Mouse (Mus musculus) limb, embryonic 13.5 days (tissue): ENCODE data around the gene Cpne1. TPM values are rescaled to one million over a fixed set of nuclear protein-coding genes. Genes with fewer than 3 reads are reported as not detected.

Source experiments
- ATAC-seq: fragments of 200-750 bp; cut with Nextera tagmentation; 2 replicates; pipeline ENCODE4 v1.8.0; 2017; ENCODE audit warnings: low read depth, moderate number of reproducible peaks, moderate TSS enrichment; ENCODE audit not compliant: low FRiP score
- H3K27ac ChIP-seq: fragments of 300-500 bp; sonication (generic); 2 replicates; pipeline ENCODE4 v1.5.1; 2015; ENCODE audit warnings: inconsistent platforms, mild to moderate bottlenecking, moderate library complexity
- H3K27me3 ChIP-seq: fragments of 300-500 bp; sonication (generic); 2 replicates; pipeline ENCODE4 v1.6.1; 2015; ENCODE audit warnings: mild to moderate bottlenecking, inconsistent platforms
- H3K36me3 ChIP-seq: fragments of 300-500 bp; sonication (generic); 2 replicates; pipeline ENCODE4 v1.6.1; 2015; ENCODE audit warnings: inconsistent platforms, mild to moderate bottlenecking, moderate library complexity
- H3K4me1 ChIP-seq: fragments of 300-500 bp; sonication (generic); 2 replicates; pipeline ENCODE4 v1.6.1; 2015; ENCODE audit warnings: inconsistent platforms
- H3K4me2 ChIP-seq: fragments of 300-500 bp; sonication (generic); replicated peaks from 2 replicates; pipeline ENCODE4 v1.6.1; 2015; ENCODE audit warnings: inconsistent platforms, mild to moderate bottlenecking, moderate library complexity
- H3K4me3 ChIP-seq: fragments of 300-500 bp; sonication (generic); 2 replicates; pipeline ENCODE4 v1.5.1; 2015; ENCODE audit warnings: moderate library complexity, mild to moderate bottlenecking, inconsistent platforms
- H3K9ac ChIP-seq: fragments of 300-500 bp; sonication (generic); 2 replicates; pipeline ENCODE4 v1.6.1; 2015; ENCODE audit warnings: mild to moderate bottlenecking, inconsistent platforms
- H3K9me3 ChIP-seq: fragments of 300-500 bp; sonication (generic); 2 replicates; pipeline ENCODE4 v1.6.1; 2016; ENCODE audit warnings: inconsistent platforms
- WGBS: fragments of 180-500 bp; shearing (Covaris S2); methylation state at CpG from one replicate; pipeline ENCODE4 v1.1.7; 2015; 5-methylcytosine and 5-hydroxymethylcytosine counted together
- polyA plus RNA-seq: library from polyadenylated mRNA; unstranded; fragments of >200 nt; fragmentation: Nextera tagmentation; extraction: Ambion mirVana; gene quantifications from 2 replicates; pipeline ENCODE4 v1.2.1, GENCODE M21; 2015

Gene Cpne1
- polyA plus RNA-seq, result 62.5 and 64.4 TPM in 2 replicates

DNA sequence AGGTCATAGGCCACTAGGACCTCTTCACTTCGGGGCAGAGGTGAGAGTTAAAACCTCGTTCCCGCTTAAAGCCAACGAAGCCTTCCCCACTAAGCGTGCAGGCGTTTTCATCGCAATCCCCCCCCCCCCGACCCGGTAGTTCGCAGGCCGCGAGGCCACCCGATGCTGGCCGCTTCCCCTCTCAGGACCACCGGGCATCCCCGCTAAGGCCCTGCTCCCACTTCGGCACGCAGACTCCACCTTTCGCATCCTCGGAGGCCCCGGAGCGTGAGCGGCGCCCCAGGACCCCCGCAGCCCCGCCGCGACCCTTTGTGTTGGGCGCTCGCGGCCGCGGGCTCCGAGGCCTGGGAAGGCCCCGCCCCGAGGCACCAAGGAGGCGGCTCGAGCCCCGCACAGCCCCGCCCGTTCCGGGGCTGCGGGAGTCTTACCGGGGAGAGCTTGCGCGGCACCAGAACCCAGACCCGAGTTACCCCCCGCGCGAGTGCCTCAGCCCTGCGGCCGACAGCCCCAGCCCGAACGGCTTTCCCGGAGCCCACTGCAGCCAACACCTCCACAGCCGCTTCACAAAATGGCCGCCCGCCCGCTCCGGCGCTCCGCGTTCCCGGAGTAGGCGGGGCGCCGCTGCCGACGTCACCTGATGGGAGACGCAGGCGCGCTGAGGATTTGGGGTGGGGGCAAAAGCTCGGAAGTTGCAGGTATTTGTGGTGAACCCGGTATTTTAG lies at the start of gene Cpne1, which contains the start of gene Rbm12:
TSS of gene Cpne1 (minus strand) at position 608 of the 722 bp plus-strand sequence.
TSS of gene Rbm12 (minus strand) at position 621 of the 722 bp plus-strand sequence.
- H3K9ac ChIP-seq, result peak within 1 kb of the TSS; percentile 97
- H3K27me3 ChIP-seq, result no peaks in the 10 kb centered on the region
- peak within 1 kb of the TSS; percentile 69 for H3K4me2 ChIP-seq
- peak within 1 kb of the TSS; percentile 95 for H3K4me3 ChIP-seq
- peak; percentile 93 for ATAC-seq
- peaks cover 11% of the 10 kb centered on the region for H3K4me1 ChIP-seq
- under 1% methylated on average over 74 of the region's 74 CpGs for WGBS
- peaks cover 3% of the 10 kb centered on the region; the same call in 1 of the 2 replicates for H3K36me3 ChIP-seq
- H3K9me3 ChIP-seq, result no peaks in the 10 kb centered on the region
- H3K27ac ChIP-seq, result peak within 1 kb of the TSS; percentile 92

DNA sequence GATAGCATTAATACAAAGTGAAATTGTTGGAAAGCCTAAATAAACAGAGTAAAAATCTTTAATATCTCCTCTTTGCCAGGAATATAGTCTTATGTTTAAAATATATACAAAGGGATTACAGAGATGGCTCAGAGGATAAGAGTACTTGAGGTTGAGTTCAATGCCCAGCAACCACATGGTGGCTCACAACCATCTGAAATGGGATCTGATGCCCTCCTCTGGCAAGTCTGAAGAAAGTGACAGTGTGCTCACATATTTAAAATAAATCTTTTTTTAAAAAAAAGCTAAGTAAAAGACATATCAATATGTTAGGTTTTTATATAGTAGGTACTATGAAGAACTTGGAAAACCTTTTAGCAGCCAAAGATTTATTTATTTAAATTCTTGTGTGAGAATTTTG lies 39.8 kb upstream of the Cpne1 start:
- peaks cover 70% of the 10 kb centered on the region for H3K36me3 ChIP-seq
- H3K4me2 ChIP-seq, result no peak overlapping the region
- H3K9ac ChIP-seq, result no peak overlapping the region
- no peak overlapping the region for H3K27ac ChIP-seq
- H3K4me1 ChIP-seq, result 0 out of 2 replicates have a peak, but pooled peaks cover 4% of the 10 kb centered on the region
- ATAC-seq, result no peak
- H3K27me3 ChIP-seq, result no peaks in the 10 kb centered on the region
- no peak overlapping the region for H3K4me3 ChIP-seq
- H3K9me3 ChIP-seq, result no peaks in the 10 kb centered on the region

DNA sequence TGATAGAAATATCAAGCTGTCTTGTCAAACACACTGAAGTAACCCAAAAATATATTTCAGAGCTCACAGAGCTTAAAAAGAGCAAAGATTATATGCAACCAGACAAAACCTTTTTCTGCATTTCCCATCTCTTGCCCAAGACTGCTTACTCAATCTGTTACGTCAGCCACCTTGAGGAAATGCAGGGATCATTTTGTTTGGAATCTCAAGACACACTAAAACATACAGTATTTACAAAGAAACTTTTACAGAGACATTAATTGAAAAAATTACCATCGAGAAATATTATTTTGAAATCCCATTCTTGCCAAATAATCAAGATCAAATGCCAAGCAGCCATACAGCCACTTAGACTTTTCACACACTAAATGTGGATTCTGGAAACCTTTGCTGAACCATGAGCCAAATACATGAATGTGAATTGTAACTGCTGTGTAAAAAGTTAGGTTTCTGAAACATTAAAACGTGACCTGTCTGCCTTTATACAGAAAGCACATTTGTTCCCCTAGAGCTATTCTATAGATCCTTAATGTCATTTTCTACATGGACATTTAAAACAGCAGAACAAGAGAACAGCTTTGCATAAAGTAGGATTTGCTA lies 35.7 kb upstream of the Cpne1 start:
- no peak overlapping the region for H3K4me3 ChIP-seq
- no peak overlapping the region for H3K4me2 ChIP-seq
- no peak overlapping the region for H3K27ac ChIP-seq
- H3K9me3 ChIP-seq, result no peaks in the 10 kb centered on the region
- peaks cover 17% of the 10 kb centered on the region for H3K4me1 ChIP-seq
- peaks cover 45% of the 10 kb centered on the region for H3K36me3 ChIP-seq
- no peaks in the 10 kb centered on the region for H3K27me3 ChIP-seq
- no peak for ATAC-seq
- WGBS, result 93% methylated on average over 3 of the region's 3 CpGs
- H3K9ac ChIP-seq, result no peak overlapping the region

DNA sequence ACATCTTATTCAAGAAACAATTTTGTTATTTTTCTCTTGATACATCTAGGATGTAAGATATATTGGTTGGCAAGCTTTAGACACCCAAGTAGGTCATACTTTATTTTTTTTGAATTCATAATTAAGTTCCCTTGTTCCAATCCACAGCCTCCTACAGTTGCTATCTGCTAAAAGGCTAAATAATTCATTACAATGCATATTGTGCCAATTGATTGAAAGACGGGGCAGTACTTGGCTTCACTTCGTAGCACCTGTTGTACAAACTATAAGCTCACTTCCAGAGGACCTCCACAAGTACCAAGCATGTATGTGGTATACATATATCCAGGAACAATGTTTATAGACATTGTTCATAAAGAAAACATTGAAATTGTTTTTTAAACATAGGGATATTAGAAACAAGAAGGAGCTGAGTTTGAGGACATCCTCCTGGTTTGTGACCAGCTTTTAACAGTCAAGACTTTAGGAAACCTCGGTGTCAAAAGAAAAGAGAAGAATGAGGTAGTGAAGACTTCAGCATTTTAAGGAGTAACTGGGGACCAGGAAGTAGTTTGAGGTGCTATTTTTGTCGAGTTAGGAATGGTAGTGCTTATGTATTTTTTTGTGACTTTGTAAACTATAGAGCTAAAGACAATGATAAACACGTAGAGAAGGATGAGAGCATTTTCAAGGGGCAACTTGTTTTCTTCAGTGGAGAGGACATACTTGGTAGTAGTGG lies 34.7 kb upstream of the Cpne1 start:
- Histone ChIP-seq H3K9ac (no peak overlapping the region), H3K9me3 (no peaks in the 10 kb centered on the region), H3K36me3 (peaks cover 47% of the 10 kb centered on the region), H3K4me2 (no peak overlapping the region), H3K27me3 (no peaks in the 10 kb centered on the region), H3K27ac (no peak overlapping the region), H3K4me3 (no peak overlapping the region), H3K4me1 (peaks cover 17% of the 10 kb centered on the region)
- 76% methylated on average over 5 of the region's 5 CpGs for WGBS
- no peak for ATAC-seq

DNA sequence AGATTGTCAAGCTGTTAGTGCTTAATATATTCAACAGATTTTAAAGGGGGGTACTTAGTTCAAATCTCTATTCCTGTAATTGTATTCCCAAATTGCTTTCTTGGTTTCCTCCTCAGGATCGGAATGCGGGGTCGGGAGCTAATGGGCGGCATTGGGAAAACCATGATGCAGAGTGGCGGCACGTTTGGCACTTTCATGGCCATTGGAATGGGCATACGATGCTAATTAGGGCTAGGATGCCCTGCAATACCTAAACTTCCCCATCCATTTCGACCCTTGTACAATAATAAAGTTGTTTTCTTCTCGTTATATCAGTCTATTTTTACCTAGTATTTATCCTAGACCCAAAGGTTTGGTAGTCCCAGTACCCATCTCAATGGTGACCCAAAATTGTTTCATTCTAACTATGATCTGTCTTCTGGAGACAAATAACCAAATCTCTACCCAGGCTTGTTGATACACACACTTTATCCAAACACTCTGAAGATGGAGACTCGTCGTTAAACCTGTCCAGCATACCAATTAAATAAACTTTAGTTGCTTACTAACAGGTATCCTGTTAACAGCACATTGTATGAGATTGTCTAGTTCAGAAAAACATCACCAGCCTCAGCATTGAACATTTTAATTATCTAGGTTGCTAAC lies 33.8 kb upstream of the Cpne1 start:
- Histone ChIP-seq H3K36me3 (peaks cover 43% of the 10 kb centered on the region), H3K27ac (no peak overlapping the region), H3K27me3 (no peaks in the 10 kb centered on the region), H3K9me3 (no peaks in the 10 kb centered on the region), H3K9ac (no peak overlapping the region), H3K4me2 (peak overlapping the region; percentile 81), H3K4me3 (peak overlapping the region; percentile 89), H3K4me1 (peaks cover 17% of the 10 kb centered on the region)
- no peak for ATAC-seq
- WGBS, result 53% methylated on average over 11 of the region's 11 CpGs

DNA sequence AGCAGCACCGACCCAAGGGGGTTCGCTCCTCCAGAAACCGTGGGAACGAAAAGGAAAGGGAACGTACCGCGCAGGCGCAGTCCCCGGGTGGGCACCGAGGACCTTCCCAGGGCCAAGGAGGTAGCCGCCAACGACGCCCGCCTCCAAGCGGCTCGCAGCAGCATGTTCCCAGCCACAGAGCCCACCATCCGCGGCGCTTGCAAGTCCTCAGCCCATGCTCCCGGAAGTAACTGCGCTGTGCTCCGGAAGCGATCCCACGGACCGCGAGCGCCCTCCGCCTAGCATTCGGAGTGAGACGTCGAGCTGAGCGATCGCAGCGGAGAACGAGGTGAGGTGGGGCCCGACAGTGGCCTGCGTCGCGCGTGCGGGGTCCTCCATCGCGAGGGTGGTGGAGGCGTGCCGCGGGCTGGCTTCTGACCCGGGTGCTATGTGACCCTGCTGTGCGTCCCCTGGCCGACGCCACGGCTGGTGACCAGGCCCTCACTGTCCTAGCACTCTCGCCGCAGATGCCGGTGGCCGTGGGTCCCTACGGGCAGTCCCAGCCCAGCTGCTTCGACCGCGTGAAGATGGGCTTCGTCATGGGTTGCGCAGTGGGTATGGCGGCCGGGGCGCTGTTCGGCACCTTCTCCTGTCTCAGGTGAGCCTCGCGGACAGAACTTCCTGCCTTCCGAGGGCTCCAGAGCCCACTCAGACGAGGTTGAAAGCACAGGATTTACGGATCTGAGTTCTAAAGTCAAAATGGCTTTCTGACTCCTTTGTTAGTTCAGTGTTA lies 32.4 kb upstream of the Cpne1 start, which contains the start of the genes Romo1 and Nfs1:
TSS of gene Romo1 (plus strand) at position 87 of the 772 bp plus-strand sequence.
TSS of gene Nfs1 (minus strand) at position 234 of the 772 bp plus-strand sequence.
- H3K27me3 ChIP-seq, result no peaks in the 10 kb centered on the region
- WGBS, result under 1% methylated on average over 70 of the region's 70 CpGs
- H3K4me3 ChIP-seq, result peak within 1 kb of the TSS; percentile 89
- peak within 1 kb of the TSS; percentile 81 for H3K4me2 ChIP-seq
- peak within 1 kb of the TSS; percentile 95 for H3K27ac ChIP-seq
- peak within 1 kb of the TSS; percentile 91 for H3K9ac ChIP-seq
- H3K4me1 ChIP-seq, result peaks cover 17% of the 10 kb centered on the region
- no peaks in the 10 kb centered on the region for H3K9me3 ChIP-seq
- peaks cover 32% of the 10 kb centered on the region for H3K36me3 ChIP-seq
- ATAC-seq, result peak; percentile 97

DNA sequence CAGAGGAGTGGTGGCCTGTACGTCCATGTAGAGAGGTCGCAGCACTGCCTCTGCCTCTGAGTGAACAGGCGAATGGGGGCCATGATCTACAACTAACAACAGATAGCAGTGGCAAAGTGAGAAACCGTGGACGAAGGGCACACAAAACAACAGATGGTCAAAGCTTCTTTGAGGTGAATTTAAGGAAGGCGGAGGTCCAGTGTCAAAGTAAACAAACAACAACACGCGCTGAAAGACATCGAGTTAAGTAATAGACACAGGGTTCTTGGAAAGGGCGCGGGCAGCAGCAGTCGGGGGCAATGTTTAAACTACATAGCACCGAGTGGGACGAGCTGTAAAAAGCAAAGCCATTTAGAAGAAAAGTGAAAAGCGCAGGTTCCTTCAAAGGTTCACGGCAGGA lies 31.6 kb upstream of the Cpne1 start:
- peaks cover 17% of the 10 kb centered on the region for H3K4me1 ChIP-seq
- peaks cover 28% of the 10 kb centered on the region for H3K36me3 ChIP-seq
- WGBS, result 1% methylated on average over 16 of the region's 16 CpGs
- H3K4me2 ChIP-seq, result peak overlapping the region; percentile 81
- peak overlapping the region; percentile 95 for H3K27ac ChIP-seq
- H3K4me3 ChIP-seq, result peak overlapping the region; percentile 89
- no peaks in the 10 kb centered on the region for H3K9me3 ChIP-seq
- no peak for ATAC-seq
- H3K27me3 ChIP-seq, result no peaks in the 10 kb centered on the region
- peak overlapping the region; percentile 91 for H3K9ac ChIP-seq

DNA sequence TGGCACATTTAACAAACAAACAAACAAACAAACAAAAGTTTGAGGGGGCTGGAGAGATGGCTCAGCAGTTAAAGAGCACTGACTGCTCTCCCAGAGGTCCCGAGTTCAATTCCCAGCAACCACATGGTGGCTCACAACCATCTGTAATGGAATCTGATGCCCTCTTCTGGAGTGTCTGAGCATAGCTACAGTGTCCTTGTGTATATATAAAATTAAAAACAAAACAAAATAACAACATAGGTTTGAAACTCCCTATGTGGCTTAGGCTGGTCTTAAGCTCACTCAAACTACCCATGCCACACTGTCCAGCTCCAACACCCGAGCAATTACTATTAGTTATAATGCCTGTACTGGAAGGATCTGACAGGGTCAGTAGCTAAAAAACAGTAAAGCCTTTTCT lies 31.1 kb upstream of the Cpne1 start:
- WGBS, result 74% methylated on average over 2 of the region's 2 CpGs
- peak overlapping the region; percentile 81 for H3K4me2 ChIP-seq

DNA sequence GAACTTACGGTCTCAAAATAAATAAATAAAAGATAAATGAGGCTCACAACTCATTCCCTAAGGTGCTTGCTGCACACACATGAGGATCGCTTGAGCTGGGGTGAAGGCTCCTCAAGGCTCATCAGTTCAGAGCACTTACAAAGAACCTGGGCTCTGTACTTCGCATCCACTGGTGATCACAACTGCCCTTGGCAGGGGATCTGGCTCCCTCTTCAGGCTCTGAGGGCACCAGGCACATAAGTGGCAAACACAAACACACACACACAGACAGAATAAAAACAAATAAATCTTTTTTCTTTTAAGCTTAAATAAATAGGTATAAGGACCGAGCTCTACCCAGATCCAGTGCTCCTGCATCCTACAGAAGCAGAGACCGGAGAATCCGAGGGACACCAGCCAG lies 23.9 kb upstream of the Cpne1 start:
- no peak overlapping the region for H3K27ac ChIP-seq
- ATAC-seq, result no peak
- no peak overlapping the region for H3K4me3 ChIP-seq
- H3K9me3 ChIP-seq, result no peaks in the 10 kb centered on the region
- no peak overlapping the region for H3K9ac ChIP-seq
- no peaks in the 10 kb centered on the region for H3K27me3 ChIP-seq
- H3K4me2 ChIP-seq, result no peak overlapping the region
- H3K36me3 ChIP-seq, result peaks cover 22% of the 10 kb centered on the region
- WGBS, result 88% methylated on average over 6 of the region's 6 CpGs
- no peaks in the 10 kb centered on the region for H3K4me1 ChIP-seq

More for the DNA sequence above, 31.1 kb upstream of the Cpne1 start:
- peak overlapping the region; percentile 95; the same call in 1 of the 2 replicates for H3K27ac ChIP-seq
- peaks cover 23% of the 10 kb centered on the region for H3K36me3 ChIP-seq
- no peaks in the 10 kb centered on the region for H3K27me3 ChIP-seq
- ATAC-seq, result no peak
- peaks cover 17% of the 10 kb centered on the region for H3K4me1 ChIP-seq
- peak overlapping the region; percentile 89 for H3K4me3 ChIP-seq
- H3K9me3 ChIP-seq, result no peaks in the 10 kb centered on the region
- peak overlapping the region; percentile 91 for H3K9ac ChIP-seq

DNA sequence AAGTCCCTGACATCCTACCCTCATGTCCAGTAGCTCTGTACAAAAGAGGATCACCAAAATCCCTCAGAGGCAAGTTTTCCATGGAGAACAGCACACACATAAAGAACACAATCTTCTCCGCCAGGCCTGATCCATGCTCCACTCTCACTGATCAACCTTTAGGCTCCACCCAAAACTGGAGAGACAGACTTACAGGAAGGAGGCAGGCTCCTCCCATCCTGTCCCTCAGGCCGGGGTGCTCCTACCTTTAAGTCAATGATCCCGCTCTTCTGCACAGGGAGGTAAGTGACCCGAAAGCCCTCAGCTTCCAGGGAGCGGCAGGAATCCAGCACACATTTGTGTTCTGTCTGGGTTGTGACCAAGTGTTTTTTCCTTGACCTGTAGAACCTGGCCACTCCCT lies 22.4 kb upstream of the Cpne1 start:
- no peak for ATAC-seq
- Histone ChIP-seq H3K36me3 (peaks cover 25% of the 10 kb centered on the region), H3K4me3 (no peak overlapping the region), H3K9ac (no peak overlapping the region), H3K4me1 (no peaks in the 10 kb centered on the region), H3K27ac (no peak overlapping the region), H3K27me3 (no peaks in the 10 kb centered on the region), H3K4me2 (no peak overlapping the region), H3K9me3 (no peaks in the 10 kb centered on the region)
- WGBS, result 94% methylated on average over 5 of the region's 5 CpGs

DNA sequence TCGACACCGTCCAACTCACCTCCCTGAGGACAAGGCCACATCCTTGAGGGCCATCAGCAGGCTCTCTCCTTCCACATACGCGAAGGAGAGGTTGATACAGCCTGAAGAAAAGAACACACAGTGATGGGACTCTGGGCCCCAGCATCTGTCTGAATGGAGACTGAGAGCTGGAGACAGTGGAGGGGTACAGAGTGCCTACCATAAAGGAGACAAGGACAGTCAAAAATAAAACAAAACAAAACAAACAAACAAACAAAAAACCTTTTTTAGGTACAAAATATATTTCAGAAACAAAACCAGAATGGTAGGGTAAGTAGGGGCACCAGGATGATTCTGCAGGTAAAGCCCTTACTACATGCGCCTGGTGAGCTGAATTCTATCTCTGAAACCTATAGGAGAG lies 15.2 kb upstream of the Cpne1 start, which contains the start of gene Gm28036:
TSS of gene Gm28036 (minus strand) at position 101 of the 400 bp plus-strand sequence.
- peaks cover 53% of the 10 kb centered on the region for H3K36me3 ChIP-seq

More for the DNA sequence above, 15.2 kb upstream of the Cpne1 start, which contains the start of gene Gm28036:
- no peak within 1 kb of the TSS for H3K9ac ChIP-seq
- 93% methylated on average over 5 of the region's 5 CpGs for WGBS
- ATAC-seq, result no peak
- no peak within 1 kb of the TSS for H3K4me3 ChIP-seq
- H3K27ac ChIP-seq, result no peak within 1 kb of the TSS
- H3K4me2 ChIP-seq, result no peak within 1 kb of the TSS
- H3K4me1 ChIP-seq, result no peaks in the 10 kb centered on the region
- no peaks in the 10 kb centered on the region for H3K9me3 ChIP-seq
- H3K27me3 ChIP-seq, result no peaks in the 10 kb centered on the region
